Mouse (Mus musculus): ENCODE data around the gene Actn4.

Gene Actn4

DNA sequence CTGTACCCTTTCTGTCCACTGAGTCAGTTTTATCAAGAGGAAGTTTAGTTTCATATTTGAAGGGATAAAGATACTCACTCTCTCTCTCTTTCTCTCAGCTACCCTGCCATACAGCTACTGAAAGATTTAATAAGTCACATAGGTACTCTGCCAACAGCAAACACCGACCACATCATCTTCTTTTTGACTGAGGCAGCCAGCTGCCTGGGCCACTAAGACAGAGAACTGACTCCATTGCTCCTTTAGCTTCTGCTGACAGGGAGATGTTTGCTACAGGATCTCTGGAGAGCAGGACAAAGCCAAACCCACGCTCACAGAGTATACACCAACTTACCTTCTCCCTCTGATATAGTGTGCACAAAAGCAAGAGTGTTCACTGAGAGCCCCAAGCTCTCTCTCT is 12.8 kb downstream of the Actn4 start:
- DNase-seq = no peak

DNA sequence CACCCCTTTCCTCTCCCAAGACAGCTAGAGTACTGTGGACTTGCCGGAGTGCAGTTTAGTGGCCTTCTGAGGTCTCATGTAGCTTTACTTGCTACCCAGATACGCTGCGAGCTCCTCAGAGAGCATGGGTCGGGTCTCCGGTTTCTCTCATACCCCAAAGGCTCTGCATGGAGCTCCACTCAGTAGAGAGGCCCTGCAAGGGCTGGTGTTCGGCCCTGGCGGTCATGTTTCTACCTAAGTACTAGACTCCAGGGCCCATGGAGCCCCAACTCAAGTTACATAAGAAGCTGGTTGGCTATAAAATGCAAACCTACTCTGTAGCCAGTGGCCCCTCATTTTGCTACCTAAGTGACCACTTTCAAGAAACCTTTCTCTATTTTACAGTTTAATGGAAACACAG is 13.4 kb downstream of the Actn4 start:
- no peak for DNase-seq

- no peak for DNase-seq
Measured at GRCm38 (mm10) chr7:28946271-28946610, 15.9 kb downstream of the Actn4 start.

- DNase-seq = peak; percentile 83
Measured at GRCm38 (mm10) chr7:28945416-28946270, 16.5 kb downstream of the Actn4 start.

DNA sequence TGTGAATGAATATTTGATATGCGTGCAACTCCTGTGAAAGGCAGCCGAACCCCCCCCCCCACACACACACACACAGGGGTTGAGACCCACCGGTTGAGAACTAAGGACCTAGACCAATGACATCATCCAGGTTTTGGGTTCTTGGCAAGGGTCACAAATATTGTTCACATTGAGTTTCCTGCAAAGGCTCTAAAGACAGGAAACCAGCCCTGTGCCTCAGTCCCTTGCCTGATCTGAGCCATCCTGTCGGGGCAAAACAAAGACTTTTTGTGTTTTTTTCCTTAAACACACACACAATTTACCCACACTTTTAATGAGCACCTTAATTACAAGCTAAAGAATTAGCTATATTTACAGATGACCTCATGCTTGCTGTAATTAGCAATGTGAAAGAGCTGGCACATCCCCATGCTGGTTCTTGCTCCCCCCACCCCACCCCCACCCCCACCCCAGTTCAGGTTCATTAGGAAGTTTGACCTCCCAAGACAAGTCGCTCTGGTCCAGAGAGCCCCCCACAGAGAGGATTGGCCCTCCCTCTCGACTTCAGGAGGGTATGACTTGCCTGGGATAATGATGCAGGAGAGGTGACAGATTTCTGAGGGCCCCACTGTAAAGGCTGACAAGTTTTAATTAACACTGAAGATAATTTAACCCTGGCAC is 17.3 kb downstream of the Actn4 start:
- DNase-seq = no peak

DNA sequence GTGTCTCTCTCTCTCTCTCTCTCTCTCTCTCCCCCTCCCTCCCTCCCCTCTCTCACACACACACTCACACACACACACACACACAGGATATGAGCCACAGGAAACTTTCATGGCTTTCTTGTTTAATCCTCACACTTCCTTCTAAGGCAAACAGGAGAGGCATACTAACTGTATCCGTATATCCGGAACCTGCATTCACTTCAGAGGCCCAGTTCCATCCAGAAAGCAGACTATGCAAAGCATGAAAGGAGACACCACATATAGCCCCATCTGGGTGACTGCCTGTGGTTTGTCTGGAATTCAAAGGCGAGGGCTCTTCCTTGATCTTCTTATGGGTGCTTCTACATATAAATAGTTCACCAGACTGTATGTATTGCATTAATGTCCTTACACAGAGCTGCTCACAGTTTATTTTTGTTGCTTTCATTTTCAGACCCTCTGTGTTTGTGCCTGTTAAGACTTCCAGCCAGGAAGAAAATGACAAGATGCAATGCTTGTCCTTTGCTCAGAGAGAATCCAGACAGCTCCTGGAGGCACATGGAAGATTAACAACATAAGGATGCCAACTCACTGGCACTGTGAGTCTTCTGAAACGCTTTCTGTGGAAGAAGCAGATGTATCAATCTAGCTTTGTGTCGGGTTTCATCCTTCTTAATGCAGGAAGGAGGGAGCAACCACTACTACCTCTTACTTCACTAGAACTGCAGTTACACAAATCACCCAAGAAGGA is 18.5 kb downstream of the Actn4 start:
- DNase-seq = no peak

GRCm38 (mm10) chr7:28941542-28941941 is 20.6 kb downstream of the Actn4 start:
- no peak for DNase-seq

DNA sequence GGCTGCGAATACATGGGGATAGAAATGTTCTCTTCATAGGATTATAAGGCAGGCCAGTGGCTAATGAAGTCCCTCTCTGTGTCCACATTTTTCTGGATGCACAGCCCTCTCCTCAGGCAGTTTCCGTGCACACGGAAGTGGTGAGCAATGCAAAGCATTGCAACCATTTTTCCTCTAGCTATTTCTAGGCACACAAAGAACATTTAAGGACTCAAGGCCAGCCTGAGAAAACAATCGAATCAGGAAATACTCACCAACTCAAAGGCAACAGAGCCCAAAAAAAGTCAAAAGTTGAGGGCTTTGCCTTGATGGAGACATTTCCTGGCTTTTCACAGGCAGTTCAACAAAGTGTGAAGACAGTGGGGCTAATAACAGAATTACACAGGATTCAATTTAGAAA is 21.0 kb downstream of the Actn4 start:
- no peak for DNase-seq

- DNase-seq = no peak
Measured at GRCm38 (mm10) chr7:28939418-28940183, 22.5 kb downstream of the Actn4 start.

- DNase-seq = no peak
Measured at GRCm38 (mm10) chr7:28938654-28939053, 23.5 kb downstream of the Actn4 start.

DNA sequence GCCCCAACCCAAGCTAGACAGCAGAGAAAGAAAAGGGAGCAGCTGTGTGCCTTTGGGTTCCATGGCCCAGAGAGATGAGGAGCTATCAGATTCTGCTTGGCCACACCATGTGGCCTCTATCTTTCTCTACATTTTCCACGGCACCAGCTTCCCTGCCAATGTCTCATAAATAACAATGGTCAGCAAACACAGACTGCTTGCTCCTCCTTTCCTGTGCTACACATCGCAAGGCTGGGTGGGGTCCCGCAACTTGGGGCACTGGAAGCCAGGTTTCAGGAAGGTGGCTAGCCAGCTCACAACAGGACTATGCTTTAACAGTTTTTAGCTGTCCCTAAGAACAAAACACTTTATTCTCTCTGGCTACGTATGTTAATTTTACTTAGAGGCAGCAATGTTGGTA is 25.4 kb downstream of the Actn4 start:
- no peak for DNase-seq

- no peak for DNase-seq
Measured at GRCm38 (mm10) chr7:28933825-28934224, 28.3 kb downstream of the Actn4 start.

DNA sequence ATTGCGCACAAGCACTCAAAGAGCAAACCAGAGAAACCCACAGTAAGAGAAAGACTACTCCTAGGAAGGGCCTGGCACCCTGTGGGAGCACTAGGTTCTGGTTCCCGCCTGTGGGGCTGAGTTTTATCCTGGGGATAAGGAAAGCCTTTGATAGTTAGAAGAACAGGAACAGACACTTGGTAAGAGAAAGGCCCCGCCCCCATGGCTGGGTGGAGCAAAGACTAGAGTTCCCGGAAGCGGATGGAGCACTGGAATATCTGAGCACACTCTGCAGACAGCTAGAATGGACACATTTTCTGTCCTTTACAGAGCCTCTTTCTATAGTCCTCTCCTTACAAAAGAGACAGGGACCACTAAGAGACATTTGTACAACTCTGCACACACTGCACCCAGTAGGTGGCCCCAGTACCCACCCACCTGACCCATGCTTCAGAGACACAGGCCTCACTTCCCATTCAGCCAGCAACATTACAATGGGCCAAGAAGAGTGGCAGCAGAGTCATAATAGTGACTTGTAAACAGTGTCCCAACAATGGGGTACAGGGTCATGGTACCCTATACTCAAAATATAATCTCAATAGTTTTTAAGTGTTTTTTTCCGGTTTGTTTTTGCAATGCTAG is 29.6 kb downstream of the Actn4 start:
- DNase-seq = peak; percentile 77

GRCm38 (mm10) chr7:28931695-28932039 is 30.5 kb downstream of the Actn4 start:
- no peak for DNase-seq

DNA sequence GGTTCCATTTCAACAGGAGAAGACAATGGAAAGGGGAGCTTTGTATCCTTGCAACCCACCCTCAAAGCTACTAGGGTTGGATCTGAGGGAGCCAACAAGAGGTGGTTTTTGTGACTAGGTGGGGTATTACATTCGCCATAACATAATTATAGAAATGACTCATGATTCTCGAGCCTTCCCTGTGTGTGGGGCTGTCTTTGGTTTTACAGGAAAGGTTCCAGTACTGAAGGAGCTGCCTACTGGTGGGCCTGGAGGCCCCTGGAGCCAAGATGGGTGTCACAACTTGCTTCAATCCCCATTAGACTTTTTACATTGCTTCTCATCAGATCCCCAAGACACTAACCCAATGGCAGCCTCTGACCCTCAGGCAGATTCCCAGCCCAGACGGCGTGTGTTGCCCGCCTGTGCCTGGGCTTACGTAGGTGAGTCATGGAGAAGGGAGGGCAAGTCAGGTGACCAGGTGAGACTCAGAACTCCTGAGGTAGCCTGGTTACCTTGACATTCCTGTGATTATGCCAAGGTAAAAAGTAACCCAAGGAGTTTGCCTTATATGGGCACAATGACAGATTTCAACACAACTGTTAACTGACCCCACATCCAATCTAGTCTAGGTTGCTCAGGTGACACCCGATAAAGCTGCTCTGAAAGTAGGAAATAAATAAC is 31.0 kb downstream of the Actn4 start:
- peak; percentile 67 for DNase-seq

- DNase-seq = no peak
Measured at GRCm38 (mm10) chr7:28930320-28931031, 31.7 kb downstream of the Actn4 start.

- peak; percentile 81 for DNase-seq
Measured at GRCm38 (mm10) chr7:28929381-28929780, 32.8 kb downstream of the Actn4 start.

DNA sequence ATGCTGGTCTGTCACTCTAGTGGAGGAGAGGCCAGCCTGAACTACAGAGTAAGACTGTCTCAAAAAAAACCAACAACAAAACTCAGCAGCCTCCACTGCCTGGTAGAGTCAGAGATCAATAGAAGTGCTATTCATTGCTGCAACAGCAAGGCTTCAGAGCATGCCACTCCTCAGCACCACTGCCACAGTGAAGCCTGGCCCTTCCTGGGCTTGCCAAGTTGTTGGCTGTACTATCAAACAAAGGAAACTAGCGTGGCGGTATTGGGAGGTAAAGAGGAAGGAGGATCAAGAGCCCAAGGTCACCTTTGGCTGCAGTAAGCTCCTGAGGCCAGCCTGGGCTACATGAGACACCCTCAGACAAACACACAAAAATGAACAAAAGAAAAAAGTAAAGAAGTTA is 36.0 kb downstream of the Actn4 start:
- DNase-seq = no peak

GRCm38 (mm10) chr7:28925317-28925716 is 36.8 kb downstream of the Actn4 start:
- peak; percentile 88 for DNase-seq

- no peak for DNase-seq
Measured at GRCm38 (mm10) chr7:28924802-28925201, 37.3 kb downstream of the Actn4 start.

GRCm38 (mm10) chr7:28923865-28924291 is 38.3 kb downstream of the Actn4 start:
- DNase-seq = peak; percentile 74

Data from kidney, postnatal 10 days (tissue).